Comparison of ENCODE assay signal across 26 mouse cellular contexts in genomic region chr10:64992871-64993270, GRCm38 (mm10).
DNase-seq lines count a peak whose midpoint lies in the region; ATAC-seq and TF ChIP-seq lines count a peak whose summit lies in the region.
"Had no signal": no experiment of that assay in that cellular context is flagged by ENCODE, and none has a peak within 500 bp of the region (broad histone marks: within the 10 kb centered on the region; RNA-seq: fewer than 3 reads in every experiment).

No protein-coding gene starts in this region.

- no peak overlapping the region for H3K4me3 ChIP-seq in lung, embryonic 14.5 days (ENCODE audit: low read depth, low read length)
- H3K4me3 ChIP-seq in midbrain, embryonic 10.5 days = no peak overlapping the region
- H3K4me3 ChIP-seq in midbrain, embryonic 16.5 days (ENCODE audit: low read depth, low read length) = no peak overlapping the region
- H3K4me3 ChIP-seq: forebrain, embryonic 15.5 days; hindbrain, embryonic 12.5 days; liver, embryonic 15.5 days; neural tube, embryonic 13.5 days had no signal

- TF ChIP-seq CTCF in lung, embryonic 14.5 days (IDR thresholded peaks at IDR 0.05; ENCODE audit: low read depth) = no peak

- H3K36me3 ChIP-seq in lung, embryonic 14.5 days (ENCODE audit: insufficient read depth) = no peaks in the 10 kb centered on the region
- no peaks in the 10 kb centered on the region for H3K36me3 ChIP-seq in midbrain, embryonic 10.5 days
- no peaks in the 10 kb centered on the region for H3K36me3 ChIP-seq in midbrain, embryonic 16.5 days (ENCODE audit: control insufficient read depth, insufficient read depth, low read length)
- H3K36me3 ChIP-seq: forebrain, embryonic 15.5 days; hindbrain, embryonic 12.5 days; liver, embryonic 15.5 days; neural tube, embryonic 13.5 days had no signal

- no peaks in the 10 kb centered on the region for H3K27me3 ChIP-seq in lung, embryonic 14.5 days (ENCODE audit: insufficient read depth, low read length)
- no peaks in the 10 kb centered on the region for H3K27me3 ChIP-seq in midbrain, embryonic 10.5 days (ENCODE audit: low read depth, poor library complexity, severe bottlenecking)
- H3K27me3 ChIP-seq in midbrain, embryonic 16.5 days (ENCODE audit: control insufficient read depth, insufficient read depth, low read depth, low read length) = no peaks in the 10 kb centered on the region
- H3K27me3 ChIP-seq: forebrain, embryonic 15.5 days; hindbrain, embryonic 12.5 days; liver, embryonic 15.5 days; neural tube, embryonic 13.5 days had no signal

- no peaks in the 10 kb centered on the region for H3K4me1 ChIP-seq in lung, embryonic 14.5 days (ENCODE audit: insufficient read depth)
- H3K4me1 ChIP-seq in midbrain, embryonic 10.5 days = 0 out of 2 replicates have a peak, but pooled peaks cover 3% of the 10 kb centered on the region
- H3K4me1 ChIP-seq in midbrain, embryonic 16.5 days (ENCODE audit: control insufficient read depth, insufficient read depth, low read length) = no peaks in the 10 kb centered on the region
- H3K4me1 ChIP-seq: forebrain, embryonic 15.5 days; hindbrain, embryonic 12.5 days; liver, embryonic 15.5 days; neural tube, embryonic 13.5 days had no signal

- no peak overlapping the region for H3K27ac ChIP-seq in lung, embryonic 14.5 days (ENCODE audit: low read depth)
- no peak overlapping the region for H3K27ac ChIP-seq in midbrain, embryonic 10.5 days (replicated peaks)
- no peak overlapping the region for H3K27ac ChIP-seq in midbrain, embryonic 16.5 days (ENCODE audit: low read length)
- H3K27ac ChIP-seq: forebrain, embryonic 15.5 days; hindbrain, embryonic 12.5 days; kidney, postnatal 0 days; liver, embryonic 15.5 days; neural tube, embryonic 13.5 days; stomach, postnatal 0 days had no signal

- no peaks in the 10 kb centered on the region for H3K9me3 ChIP-seq in lung, embryonic 14.5 days (ENCODE audit: low read depth, low read length)
- no peaks in the 10 kb centered on the region for H3K9me3 ChIP-seq in midbrain, embryonic 10.5 days (replicated peaks)
- H3K9me3 ChIP-seq in midbrain, embryonic 16.5 days (replicated peaks; ENCODE audit: control insufficient read depth, low read length, poor library complexity, severe bottlenecking) = no peaks in the 10 kb centered on the region
- H3K9me3 ChIP-seq: forebrain, embryonic 15.5 days; hindbrain, embryonic 12.5 days; liver, embryonic 15.5 days; neural tube, embryonic 13.5 days had no signal

- no peak for DNase-seq in frontal cortex, postnatal 25 days (ENCODE audit: low spot score in 2 of 2)
- peak; percentile 48 for DNase-seq in lung, embryonic 14.5 days
- no peak for DNase-seq in lung, postnatal 14 days
- DNase-seq in midbrain, embryonic 10.5 days (ENCODE audit: low spot score) = peak; percentile 11
- peak; percentile 3 for DNase-seq in NIH3T3 (ENCODE audit: low read depth)
- DNase-seq in T-cell, adult 2 months (ENCODE audit: low spot score) = no peak
- DNase-seq: adrenal gland, postnatal 25 days; cerebellum, adult 2 months; cerebellum, postnatal 14 days; gastrocnemius, postnatal 36 days; heart, adult 18-20 months; heart, postnatal 36 days; kidney, adult 8-10 months; right cerebral cortex, adult 18-20 months; thymus, adult 18-20 months; thymus, postnatal 25 days had no signal

- peak; percentile 27; the same call in 1 of the 2 replicates for ATAC-seq in frontal cortex, adult (ENCODE audit: low TSS enrichment)
- ATAC-seq in lung, embryonic 14.5 days (ENCODE audit: insufficient read depth) = peak; percentile 52; the same call in 1 of the 2 replicates
- ATAC-seq in midbrain, embryonic 16.5 days = no peak
- ATAC-seq: forebrain, embryonic 15.5 days; intestine, embryonic 16.5 days had no signal

- H3K9ac ChIP-seq in lung, embryonic 14.5 days = no peak overlapping the region
- no peak overlapping the region for H3K9ac ChIP-seq in midbrain, embryonic 16.5 days (ENCODE audit: low read depth, low read length)
- H3K9ac ChIP-seq: forebrain, embryonic 15.5 days; hindbrain, embryonic 12.5 days; liver, embryonic 15.5 days; neural tube, embryonic 13.5 days had no signal

- 31% methylated on average over 3 of the region's 3 CpGs for WGBS in lung, embryonic 14.5 days
- 38% methylated on average over 3 of the region's 3 CpGs for WGBS in midbrain, embryonic 10.5 days
- 21% methylated on average over 3 of the region's 3 CpGs for WGBS in midbrain, embryonic 16.5 days

- H3K4me2 ChIP-seq in lung, embryonic 14.5 days = no peak overlapping the region
- H3K4me2 ChIP-seq in midbrain, embryonic 16.5 days (ENCODE audit: low read length) = no peak overlapping the region
- H3K4me2 ChIP-seq: forebrain, embryonic 15.5 days; heart, embryonic 11.5 days; hindbrain, embryonic 12.5 days; liver, embryonic 15.5 days; neural tube, embryonic 13.5 days had no signal

Comparison
In these comparisons a context has a peak if more than half of its experiments do, and no peak if none do; other contexts are left out.
1. DNase-seq: peak in lung, embryonic 14.5 days (single experiment), midbrain, embryonic 10.5 days (single experiment) and NIH3T3 (single experiment); none in frontal cortex, postnatal 25 days (0 of 2), lung, postnatal 14 days (single experiment) and T-cell, adult 2 months (single experiment).